Mouse (Mus musculus) adrenal gland, postnatal 36 days (tissue): Measurements from ENCODE around the gene Frmd4a. TPM values are rescaled to one million over a fixed set of nuclear protein-coding genes. Genes with fewer than 3 reads are reported as not detected.
"Not testable (repeated sequence)": the region's sequence is repeated elsewhere in the genome, so short reads cannot be mapped to it uniquely, and the experiment has no call there.

Experiments used
- DNase-seq, 2 experiments: peaks; one replicate each; pipeline ENCODE4 v3.0.0; 2021; ENCODE audit warnings: mixed read lengths in 1 of 2
- total RNA-seq, 2 experiments: library from RNA; stranded (reverse); gene quantifications; 2 replicates each; pipeline ENCODE4 v1.2.3; 2021

The Frmd4a gene
- total RNA-seq, 2 experiments from 2014 or later = 11.1 to 18.8 TPM

- DNase-seq = not testable (repeated sequence)
Measured at GRCm38 (mm10) chr2:4338290-4338689, 320.8 kb downstream of the Frmd4a start.

- DNase-seq = no peak
Measured at GRCm38 (mm10) chr2:4339128-4339527, 321.6 kb downstream of the Frmd4a start.

GRCm38 (mm10) chr2:4339530-4340218 is 322.2 kb downstream of the Frmd4a start:
- no peak for DNase-seq

- DNase-seq = no peak
Measured at GRCm38 (mm10) chr2:4340378-4340777, 322.9 kb downstream of the Frmd4a start.

DNA sequence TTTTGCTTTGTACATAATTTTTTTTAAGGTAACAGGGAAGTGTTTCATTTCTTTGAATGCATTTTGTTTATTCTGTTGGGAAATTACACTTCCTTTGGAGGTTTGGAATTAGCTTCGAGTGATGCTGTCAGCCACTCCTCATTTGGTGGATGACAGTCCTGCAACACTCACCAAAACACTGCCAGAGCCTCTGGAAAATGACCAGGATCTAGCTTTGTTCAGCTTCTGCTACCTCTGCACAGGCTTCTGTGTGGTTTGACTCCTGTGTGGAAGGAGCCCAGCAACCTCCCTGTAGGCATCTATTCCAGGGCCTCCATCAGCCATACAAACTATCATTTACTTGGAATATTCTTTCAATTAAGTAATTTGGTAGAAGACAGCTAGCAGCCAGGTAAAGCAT is 323.6 kb downstream of the Frmd4a start:
- no peak for DNase-seq

- DNase-seq = no peak
Measured at GRCm38 (mm10) chr2:4342005-4342404, 324.5 kb downstream of the Frmd4a start.

- DNase-seq = no peak
Measured at GRCm38 (mm10) chr2:4344411-4344810, 326.9 kb downstream of the Frmd4a start.

DNA sequence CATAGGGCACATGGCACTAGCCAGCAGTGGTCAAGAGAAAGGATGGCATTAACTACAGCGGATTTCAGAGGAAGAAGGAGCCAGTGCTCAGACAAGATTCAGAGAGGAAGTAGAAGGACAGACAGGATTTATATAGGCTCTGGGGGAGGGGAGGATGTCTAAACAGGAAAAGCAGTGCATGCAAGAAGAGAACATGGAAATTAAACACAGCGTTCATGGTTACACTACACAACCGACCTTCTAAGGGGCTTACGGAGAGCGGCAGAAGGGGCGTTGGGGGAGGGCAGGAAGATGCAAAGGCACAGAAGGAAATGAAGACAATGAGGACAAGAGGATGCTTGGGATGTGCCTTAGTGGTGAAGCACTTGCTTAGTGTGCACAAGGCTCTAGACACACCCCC is 328.7 kb downstream of the Frmd4a start:
- no peak for DNase-seq

GRCm38 (mm10) chr2:4346953-4347352 is 329.4 kb downstream of the Frmd4a start:
- DNase-seq = no peak

- no peak for DNase-seq
Measured at GRCm38 (mm10) chr2:4347782-4348181, 330.3 kb downstream of the Frmd4a start.

DNA sequence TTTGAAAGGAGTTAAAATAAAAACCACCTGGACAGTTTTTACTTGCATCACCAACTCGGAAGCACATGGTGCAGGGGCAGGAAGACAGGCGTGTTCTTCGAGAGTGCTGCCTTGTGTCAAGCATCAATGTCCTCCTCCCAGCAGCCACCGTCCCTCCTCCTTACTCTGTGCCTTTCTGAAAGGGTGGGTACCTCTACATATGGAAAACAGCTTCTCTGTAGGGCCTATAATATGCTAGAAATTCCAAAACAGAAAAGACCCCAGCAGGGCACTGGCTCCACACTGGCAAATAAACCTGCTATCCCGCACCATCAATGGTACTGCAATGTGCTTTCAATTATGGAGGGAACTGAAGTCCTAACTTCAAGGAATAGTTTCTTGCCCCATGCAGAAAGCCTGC is 331.0 kb downstream of the Frmd4a start:
- DNase-seq = no peak

GRCm38 (mm10) chr2:4356812-4357384 is 339.4 kb downstream of the Frmd4a start:
- DNase-seq = no peak

DNA sequence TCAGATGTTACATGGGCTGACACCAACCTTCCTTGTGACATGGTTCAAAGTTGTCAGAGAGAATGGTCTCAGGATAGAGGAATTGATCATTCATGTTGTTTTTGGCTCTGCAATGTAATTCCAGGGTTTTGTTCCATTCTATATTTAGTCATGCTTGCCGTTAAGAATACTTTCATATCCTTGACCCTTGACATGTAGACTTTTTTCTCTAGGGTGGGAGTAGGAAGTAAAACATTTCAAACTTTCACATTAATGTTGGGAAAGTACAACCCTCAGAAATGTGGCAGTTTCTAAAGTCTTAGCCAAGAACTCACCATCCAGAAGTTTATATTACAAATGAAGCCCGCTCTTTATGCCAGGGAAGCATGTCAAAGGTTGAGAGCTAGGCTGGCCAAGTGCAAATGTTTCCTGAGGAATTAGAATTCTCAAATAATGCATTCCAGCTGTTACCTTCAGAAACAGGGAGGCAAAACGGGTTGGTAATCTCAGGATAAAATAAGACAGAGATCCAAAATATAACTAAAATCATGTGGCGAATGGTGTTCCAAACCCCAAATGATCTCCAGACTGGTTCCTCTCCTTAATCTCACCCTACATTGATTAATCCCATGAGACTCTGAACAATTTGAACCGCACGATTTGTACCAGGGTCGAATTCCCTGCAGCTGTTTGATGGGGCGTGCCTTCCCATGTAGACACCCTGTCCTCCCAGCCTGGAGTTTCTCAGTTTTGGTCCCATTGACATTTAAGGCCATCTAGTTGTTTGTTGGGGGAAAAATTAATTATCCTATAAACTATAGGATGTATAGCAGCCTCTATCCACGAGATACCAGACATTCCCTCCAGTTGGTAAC is 344.7 kb downstream of the Frmd4a start:
- no peak for DNase-seq

DNA sequence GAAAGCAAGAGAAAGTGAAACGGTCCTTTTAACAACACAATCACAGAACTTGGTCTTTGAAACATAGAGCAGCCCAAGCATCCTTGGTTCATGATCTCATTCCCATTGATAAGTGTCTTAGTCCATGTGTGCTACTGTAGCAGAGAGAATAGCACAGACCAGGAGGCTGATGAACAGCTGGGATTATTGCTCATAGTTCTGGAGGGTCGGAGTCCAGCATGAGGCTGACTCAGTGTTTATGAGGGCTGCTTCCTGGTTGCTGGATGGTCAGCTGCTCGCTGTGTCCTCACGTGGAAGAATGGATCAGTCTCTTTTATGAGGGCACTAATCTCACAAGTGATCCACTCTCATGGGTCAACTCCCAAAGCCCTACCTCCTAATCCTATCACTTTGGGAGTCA is 347.4 kb downstream of the Frmd4a start:
- DNase-seq = no peak

- DNase-seq = no peak
Measured at GRCm38 (mm10) chr2:4368544-4368943, 351.0 kb downstream of the Frmd4a start.

- no peak for DNase-seq
Measured at GRCm38 (mm10) chr2:4370499-4370898, 353.0 kb downstream of the Frmd4a start.

- no peak for DNase-seq
Measured at GRCm38 (mm10) chr2:4371341-4371740, 353.8 kb downstream of the Frmd4a start.

DNA sequence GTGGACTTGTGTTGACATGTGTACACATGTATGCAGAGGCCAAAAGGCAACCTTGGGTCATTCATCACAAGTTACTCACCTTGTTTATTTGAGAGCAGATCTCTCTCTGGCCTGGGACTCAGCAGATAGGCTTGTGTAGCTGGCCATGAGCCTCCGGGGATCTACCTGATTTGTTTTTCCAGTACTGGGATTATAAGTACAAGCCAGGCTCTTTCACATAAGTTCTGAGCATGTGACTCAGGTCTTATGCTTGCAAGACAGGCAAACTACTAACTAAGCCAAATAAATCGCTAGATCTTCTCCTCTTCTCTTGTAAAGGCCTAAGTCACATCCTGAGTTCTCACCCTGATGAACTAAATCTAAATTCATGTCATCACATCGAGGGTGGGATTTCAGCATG is 361.3 kb downstream of the Frmd4a start:
- no peak for DNase-seq

DNA sequence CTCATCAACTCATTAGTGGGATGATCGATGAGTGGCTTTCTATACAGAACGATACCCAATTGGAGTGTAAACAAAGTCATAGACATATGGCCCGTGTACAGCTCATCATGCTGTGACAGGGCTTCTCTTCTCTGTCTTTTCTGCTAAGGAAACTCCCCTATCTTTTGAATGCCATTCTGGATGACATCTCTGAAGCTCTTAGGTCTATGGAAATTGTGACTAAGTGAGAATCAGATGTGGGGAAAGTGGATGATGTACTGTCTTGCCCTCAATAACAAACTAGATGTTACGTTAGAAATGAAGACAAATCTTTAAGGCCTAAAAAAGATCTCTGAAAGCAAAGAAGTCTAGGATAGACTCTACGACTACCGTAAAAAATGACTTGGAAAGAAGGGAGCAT is 362.9 kb downstream of the Frmd4a start:
- DNase-seq = no peak

DNA sequence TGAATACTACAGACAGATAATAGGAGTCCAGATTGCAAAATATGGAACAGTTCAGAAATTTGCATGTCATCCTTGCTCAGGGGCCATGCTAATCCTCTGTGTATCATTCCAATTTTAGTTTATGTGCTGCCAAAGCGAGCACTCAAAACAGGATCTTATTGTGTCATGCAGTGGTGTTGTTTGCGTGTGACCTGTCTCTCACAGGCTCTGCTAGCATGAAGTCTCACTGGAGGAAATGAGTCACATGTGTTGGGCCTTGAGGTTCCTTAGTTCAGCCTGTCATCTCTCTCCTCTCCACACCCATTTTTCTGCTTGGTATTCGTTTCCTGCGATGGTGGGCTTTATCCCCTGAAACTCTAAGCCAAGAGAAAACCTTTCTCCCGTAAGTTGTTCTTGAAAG is 363.4 kb downstream of the Frmd4a start:
- no peak for DNase-seq

- no peak for DNase-seq
Measured at GRCm38 (mm10) chr2:4386468-4386867, 369.0 kb downstream of the Frmd4a start.

DNA sequence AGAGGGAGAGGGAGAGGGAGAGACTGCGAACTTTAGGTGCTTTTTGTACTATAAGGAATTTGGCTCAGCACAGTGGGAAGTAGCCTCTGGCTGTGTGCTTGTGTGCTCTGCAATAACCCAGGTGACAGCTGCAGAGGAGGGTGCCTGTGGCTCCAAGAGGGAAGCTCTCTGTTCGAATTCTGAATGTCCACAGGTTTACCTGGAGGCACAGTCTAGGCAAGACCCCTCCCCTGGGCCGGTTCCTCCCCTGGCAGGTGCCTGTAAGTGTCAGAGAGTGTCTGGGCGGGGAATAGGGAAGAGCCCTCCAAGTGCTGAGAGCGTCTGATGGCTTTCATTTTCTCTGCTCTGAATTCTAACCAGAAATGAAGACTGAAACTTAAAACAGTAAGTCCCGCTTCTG is 371.8 kb downstream of the Frmd4a start:
- no peak for DNase-seq

DNA sequence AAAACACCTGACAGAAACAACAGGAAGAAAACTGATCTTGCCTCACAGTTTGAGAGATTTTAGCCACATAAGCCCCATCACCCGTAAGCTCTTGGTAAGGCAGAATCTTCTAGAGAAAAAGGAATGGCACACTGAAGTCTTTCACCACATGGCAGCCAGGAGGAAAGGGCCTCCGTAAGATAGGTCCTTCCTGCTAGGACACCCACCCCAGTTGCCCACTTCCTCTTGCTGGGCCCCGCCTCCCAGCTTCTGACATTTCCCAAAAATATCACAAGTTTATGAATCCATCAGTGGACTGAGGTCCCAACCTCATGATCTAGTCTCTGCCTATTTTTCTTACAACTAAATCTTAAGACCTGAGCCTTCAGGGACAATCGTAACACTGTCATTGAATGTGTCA is 373.6 kb downstream of the Frmd4a start:
- no peak for DNase-seq
